Mouse (Mus musculus): ENCODE data around the gene Gm11634.

The Gm11634 gene

DNA sequence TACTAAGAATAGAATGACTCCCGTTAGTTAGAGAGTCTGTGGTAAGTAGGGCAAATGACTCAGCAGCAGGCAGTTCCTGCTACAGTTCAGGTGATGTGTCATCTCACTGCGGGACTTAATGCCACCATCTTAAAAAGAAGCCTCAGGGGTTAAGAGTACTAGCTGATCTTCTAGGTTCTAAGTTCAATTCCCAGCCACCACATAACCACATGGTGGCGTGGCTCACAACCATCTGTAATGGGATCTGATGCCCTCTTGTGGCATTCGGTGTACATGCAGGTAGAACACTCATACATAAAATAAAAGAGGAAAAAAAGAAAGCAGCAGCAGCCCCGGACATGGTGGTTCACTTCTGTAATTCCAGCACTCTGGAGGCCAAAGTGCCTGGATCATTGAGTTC is 36.7 kb downstream of the Gm11634 start:
- peak; percentile 34 to 42 for DNase-seq

DNA sequence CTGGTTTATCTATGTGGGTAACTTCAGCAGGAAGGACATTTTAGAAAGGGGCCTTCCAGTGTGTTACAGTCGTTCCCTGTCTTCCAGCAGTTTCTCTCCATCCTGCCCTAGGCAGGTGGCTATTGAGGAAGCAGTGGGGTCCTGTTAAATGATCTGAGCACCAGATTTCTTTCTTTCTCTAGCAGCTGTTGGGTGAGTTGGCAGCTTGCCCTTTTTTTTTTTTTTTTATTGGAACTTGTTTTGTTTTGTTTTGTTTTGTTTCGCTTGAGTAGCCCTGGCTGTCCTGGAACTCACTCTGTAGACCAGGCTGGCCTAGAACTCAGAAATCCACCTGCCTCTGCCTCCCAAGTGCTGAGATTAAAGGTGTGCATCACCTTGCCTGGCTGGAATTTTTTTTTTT is 42.1 kb downstream of the Gm11634 start:
- no peak for DNase-seq

DNA sequence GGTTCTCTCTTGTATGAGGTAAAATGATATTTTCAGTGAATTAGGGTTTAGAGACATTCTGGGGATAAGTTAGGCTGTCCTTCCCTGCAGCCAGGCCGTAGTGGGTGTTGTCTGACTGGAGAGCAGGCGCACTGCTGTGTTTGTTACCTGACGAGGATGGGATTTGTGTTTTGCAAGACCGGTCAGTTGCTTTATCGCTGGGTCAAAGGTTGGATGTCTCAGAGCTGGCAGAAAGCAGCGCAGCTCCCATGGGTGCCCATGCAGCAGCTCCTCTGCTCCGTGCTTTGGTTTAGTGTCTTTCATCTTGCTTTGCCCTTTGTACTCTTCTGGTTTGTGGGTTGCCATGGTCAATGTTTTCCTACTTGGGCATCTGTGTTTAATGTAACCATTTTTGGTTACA is 42.5 kb downstream of the Gm11634 start:
- no peak for DNase-seq

DNA sequence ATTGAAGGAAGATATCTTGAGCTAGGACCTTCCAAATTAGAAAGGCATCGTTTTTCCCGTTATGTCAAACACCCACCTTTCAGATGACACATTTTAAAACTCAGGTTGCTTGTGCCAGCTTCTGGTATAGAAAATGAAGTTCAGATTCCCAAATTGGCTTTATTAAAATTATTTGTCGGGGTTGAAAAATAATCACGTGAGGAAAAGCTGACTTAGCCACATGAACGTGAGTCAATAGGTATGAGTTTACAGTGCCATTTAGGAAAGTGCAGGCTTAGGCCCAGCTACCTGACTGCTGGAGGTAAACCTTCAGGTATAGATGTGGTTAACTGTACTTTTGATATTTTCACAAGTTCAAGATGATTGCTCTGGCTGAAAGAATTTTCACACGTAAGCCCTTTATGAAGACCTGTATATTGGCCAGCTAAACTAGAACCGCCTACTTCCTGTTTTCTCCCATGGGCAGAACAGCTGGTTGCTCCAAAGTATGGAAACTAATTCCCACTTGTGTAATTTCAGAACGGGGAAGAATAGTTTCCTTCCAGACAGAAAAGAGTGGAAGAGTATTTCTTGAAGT is 45.6 kb downstream of the Gm11634 start:
- no peak for DNase-seq

- peak; percentile 96 to 97 for DNase-seq
Observed at GRCm38 (mm10) chr11:101552476-101553300, 46.4 kb downstream of the Gm11634 start.

DNA sequence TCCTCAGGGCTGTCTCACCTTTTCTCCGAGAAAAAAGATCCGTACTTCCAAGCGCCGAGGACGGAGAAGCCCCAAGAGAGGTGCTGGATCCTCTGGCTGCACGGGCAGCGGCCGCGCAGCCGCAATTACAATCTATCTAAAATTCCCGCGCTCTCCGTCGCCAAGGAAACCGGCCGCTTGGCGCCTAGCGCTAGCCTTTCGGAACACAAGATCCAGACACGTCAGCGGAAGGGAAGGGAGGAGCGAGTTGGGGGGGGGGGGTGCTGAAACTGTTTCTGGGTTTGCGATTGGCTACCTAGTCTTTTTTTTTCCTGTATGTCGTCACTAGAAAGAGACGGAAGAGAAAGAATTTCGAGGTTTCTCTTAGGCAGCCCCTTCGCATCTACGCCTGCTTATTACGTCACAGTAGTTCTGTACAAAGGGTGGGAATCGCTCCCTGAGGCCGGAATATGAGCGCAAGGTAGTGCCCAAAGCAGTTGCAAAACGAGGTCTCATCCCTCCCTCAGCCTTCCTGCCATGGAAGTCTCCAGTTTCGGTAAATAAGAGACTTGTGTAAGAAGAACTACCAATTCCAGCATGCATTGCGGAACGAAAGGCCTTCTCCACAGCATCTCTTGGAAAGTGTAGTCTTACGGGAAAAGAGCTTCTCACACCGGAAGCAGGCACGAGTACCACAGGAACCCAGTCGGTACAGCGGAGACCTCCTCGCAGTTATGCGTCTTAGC is 47.1 kb downstream of the Gm11634 start, which contains the start of the genes Brca1 and Nbr1:
Brca1 (minus strand) TSS at position 205 of the 725 bp plus-strand sequence.
Nbr1 (plus strand) TSS at position 399 of the 725 bp plus-strand sequence.
- peak; percentile 90 to 93 for DNase-seq

- no peak for DNase-seq
Observed at GRCm38 (mm10) chr11:101548526-101548925, 50.5 kb downstream of the Gm11634 start.

GRCm38 (mm10) chr11:101544132-101544531 is 54.9 kb downstream of the Gm11634 start:
- no peak for DNase-seq

Measured in cerebellum, postnatal 36 days (tissue).